Mouse (Mus musculus) lung, postnatal 0 days (tissue): ENCODE results near the gene Gm49337.

ENCODE experiments used
- CTCF ChIP-seq: IDR thresholded peaks from 2 replicates; pipeline ENCODE4 v1.5.1; 2016; ENCODE audit warnings: antibody characterized with exemption, mild to moderate bottlenecking
- EP300 ChIP-seq: IDR thresholded peaks from 2 replicates; pipeline ENCODE4 v1.6.1; 2016; ENCODE audit warnings: antibody characterized with exemption, mild to moderate bottlenecking, control low read depth

- TF ChIP-seq EP300, result no peak
- TF ChIP-seq CTCF, result no peak
These were observed 21.9 kb upstream of the Gm49337 start, which contains the start of gene Lurap1 for GRCm38 (mm10) chr4:116151238-116151637.
